In genomic region chr15:103241071-103242018, GRCm38 (mm10) we compare ENCODE assay signal across 8 mouse cellular contexts. TPM values are rescaled to one million over a fixed set of nuclear protein-coding genes. Genes with fewer than 3 reads are reported as not detected.
DNase-seq lines count a peak whose midpoint lies in the region; ATAC-seq and TF ChIP-seq lines count a peak whose summit lies in the region.
"Not testable (repeated sequence)": the region's sequence is repeated elsewhere in the genome, so short reads cannot be mapped to it uniquely, and the experiment has no call there.

No protein-coding gene starts in this region.

- peak overlapping the region; percentile 92 for H3K4me3 ChIP-seq in E14TG2a.4 (replicated peaks; ENCODE audit: low read length)
- H3K4me3 ChIP-seq in cortical plate, adult 2 months (ENCODE audit: insufficient read depth, low read length): peak overlapping the region; percentile 79
- peak overlapping the region; percentile 72 for H3K4me3 ChIP-seq in forebrain, embryonic 16.5 days (replicated peaks; ENCODE audit: low read length)
- H3K4me3 ChIP-seq in hindbrain, embryonic 12.5 days: peak overlapping the region; percentile 66
- H3K4me3 ChIP-seq in kidney, postnatal 0 days (replicated peaks; ENCODE audit: low read depth, low read length): peak overlapping the region; percentile 67
- H3K4me3 ChIP-seq in liver, embryonic 16.5 days (ENCODE audit: low read depth, low read length): peak overlapping the region; percentile 86
- H3K4me3 ChIP-seq in midbrain, embryonic 16.5 days (ENCODE audit: low read depth, low read length): peak overlapping the region; percentile 65
- peak overlapping the region; percentile 71 for H3K4me3 ChIP-seq in stomach, postnatal 0 days (ENCODE audit: low read depth, low read length)

- DNase-seq in kidney, postnatal 0 days (ENCODE audit: low spot score); stomach, postnatal 0 days (ENCODE audit: low spot score): not testable (repeated sequence)

- peak overlapping the region; percentile 71 for H3K9ac ChIP-seq in forebrain, embryonic 16.5 days (replicated peaks; ENCODE audit: low read depth, low read length)
- H3K9ac ChIP-seq in hindbrain, embryonic 12.5 days: peak overlapping the region; percentile 78
- H3K9ac ChIP-seq in kidney, postnatal 0 days (ENCODE audit: low read depth, low read length): peak overlapping the region; percentile 80
- peak overlapping the region; percentile 79 for H3K9ac ChIP-seq in liver, embryonic 16.5 days (ENCODE audit: low read depth, low read length)
- peak overlapping the region; percentile 72 for H3K9ac ChIP-seq in midbrain, embryonic 16.5 days (ENCODE audit: low read depth, low read length)
- peak overlapping the region; percentile 76 for H3K9ac ChIP-seq in stomach, postnatal 0 days (ENCODE audit: low read length)

- H3K4me2 ChIP-seq in forebrain, embryonic 16.5 days (ENCODE audit: low read length): peak overlapping the region; percentile 81
- H3K4me2 ChIP-seq in hindbrain, embryonic 12.5 days (replicated peaks): peak overlapping the region; percentile 86
- H3K4me2 ChIP-seq in kidney, postnatal 0 days (ENCODE audit: low read length): peak overlapping the region; percentile 73
- peak overlapping the region; percentile 77 for H3K4me2 ChIP-seq in liver, embryonic 16.5 days (ENCODE audit: low read depth, low read length)
- H3K4me2 ChIP-seq in midbrain, embryonic 16.5 days (ENCODE audit: low read length): peak overlapping the region; percentile 81
- peak overlapping the region; percentile 61 for H3K4me2 ChIP-seq in stomach, postnatal 0 days (replicated peaks; ENCODE audit: low read depth)

- H3K4me1 ChIP-seq in E14TG2a.4 (replicated peaks; ENCODE audit: low read depth, low read length): peaks cover 51% of the 10 kb centered on the region
- H3K4me1 ChIP-seq in cortical plate, adult 2 months (ENCODE audit: control insufficient read depth, insufficient read depth, low read length); stomach, postnatal 0 days (replicated peaks; ENCODE audit: control insufficient read depth, insufficient read depth): not testable (repeated sequence)
- H3K4me1 ChIP-seq in forebrain, embryonic 16.5 days (replicated peaks; ENCODE audit: control insufficient read depth, insufficient read depth, low read length): peaks cover 38% of the 10 kb centered on the region
- H3K4me1 ChIP-seq in hindbrain, embryonic 12.5 days: peaks cover 40% of the 10 kb centered on the region
- peaks cover 12% of the 10 kb centered on the region for H3K4me1 ChIP-seq in kidney, postnatal 0 days (replicated peaks; ENCODE audit: insufficient read depth, low read length)
- peaks cover 35% of the 10 kb centered on the region for H3K4me1 ChIP-seq in liver, embryonic 16.5 days (ENCODE audit: control insufficient read depth, low read depth, low read length)
- peaks cover 46% of the 10 kb centered on the region for H3K4me1 ChIP-seq in midbrain, embryonic 16.5 days (ENCODE audit: control insufficient read depth, insufficient read depth, low read length)

- not testable (repeated sequence) for H3K27me3 ChIP-seq in E14TG2a.4 (ENCODE audit: insufficient read depth, low read length); forebrain, embryonic 16.5 days (replicated peaks; ENCODE audit: control insufficient read depth, insufficient read depth, low read length); hindbrain, embryonic 12.5 days; kidney, postnatal 0 days (ENCODE audit: insufficient read depth, low read length); liver, embryonic 16.5 days (ENCODE audit: control insufficient read depth, insufficient read depth, low read depth, low read length); midbrain, embryonic 16.5 days (ENCODE audit: control insufficient read depth, insufficient read depth, low read depth, low read length); stomach, postnatal 0 days (ENCODE audit: control insufficient read depth, insufficient read depth, low read length)

- WGBS in forebrain, embryonic 16.5 days: 7% methylated on average over 12 of the region's 12 CpGs
- WGBS in hindbrain, embryonic 12.5 days: 17% methylated on average over 12 of the region's 12 CpGs
- 2% methylated on average over 12 of the region's 12 CpGs for WGBS in kidney, postnatal 0 days
- WGBS in liver, embryonic 16.5 days (ENCODE audit: insufficient replicate concordance): 2% methylated on average over 12 of the region's 12 CpGs
- 5% methylated on average over 11 of the region's 12 CpGs for WGBS in midbrain, embryonic 16.5 days
- 7% methylated on average over 11 of the region's 12 CpGs for WGBS in stomach, postnatal 0 days

- H3K36me3 ChIP-seq in E14TG2a.4 (ENCODE audit: insufficient read depth, low read length): peaks cover 56% of the 10 kb centered on the region
- peaks cover 24% of the 10 kb centered on the region for H3K36me3 ChIP-seq in forebrain, embryonic 16.5 days (ENCODE audit: control insufficient read depth, insufficient read depth)
- peaks cover 43% of the 10 kb centered on the region for H3K36me3 ChIP-seq in hindbrain, embryonic 12.5 days
- peaks cover 29% of the 10 kb centered on the region for H3K36me3 ChIP-seq in kidney, postnatal 0 days (ENCODE audit: insufficient read depth, low read length)
- peaks cover 45% of the 10 kb centered on the region for H3K36me3 ChIP-seq in liver, embryonic 16.5 days (ENCODE audit: control insufficient read depth, insufficient read depth)
- peaks cover 18% of the 10 kb centered on the region for H3K36me3 ChIP-seq in midbrain, embryonic 16.5 days (ENCODE audit: control insufficient read depth, insufficient read depth, low read length)
- H3K36me3 ChIP-seq in stomach, postnatal 0 days (ENCODE audit: control insufficient read depth, insufficient read depth, low read length): peaks cover 13% of the 10 kb centered on the region; the same call in 1 of the 2 replicates

- not testable (repeated sequence) for H3K27ac ChIP-seq in cortical plate, adult 2 months (ENCODE audit: insufficient read depth, low read length)
- H3K27ac ChIP-seq in forebrain, embryonic 16.5 days (ENCODE audit: low read length): peak overlapping the region; percentile 94
- peak overlapping the region; percentile 89 for H3K27ac ChIP-seq in hindbrain, embryonic 12.5 days
- peak overlapping the region; percentile 94 for H3K27ac ChIP-seq in kidney, postnatal 0 days
- H3K27ac ChIP-seq in liver, embryonic 16.5 days (ENCODE audit: low read length): peak overlapping the region; percentile 99
- peak overlapping the region; percentile 93 for H3K27ac ChIP-seq in midbrain, embryonic 16.5 days (ENCODE audit: low read length)
- peak overlapping the region; percentile 96 for H3K27ac ChIP-seq in stomach, postnatal 0 days (replicated peaks)

- H3K9me3 ChIP-seq in E14TG2a.4 (ENCODE audit: low read length); forebrain, embryonic 16.5 days (ENCODE audit: control insufficient read depth, low read length); hindbrain, embryonic 12.5 days (replicated peaks); kidney, postnatal 0 days (replicated peaks; ENCODE audit: low read length); liver, embryonic 16.5 days (replicated peaks; ENCODE audit: control insufficient read depth, low read length); midbrain, embryonic 16.5 days (replicated peaks; ENCODE audit: control insufficient read depth, low read length, poor library complexity, severe bottlenecking); stomach, postnatal 0 days (ENCODE audit: control insufficient read depth, low read length): not testable (repeated sequence)

- TF ChIP-seq POLR2A in cortical plate, adult 2 months (IDR thresholded peaks at IDR 0.05; ENCODE audit: extremely low read depth, insufficient read depth, low read length): not testable (repeated sequence)

- TF ChIP-seq CTCF in E14TG2a.4 (conservative IDR thresholded peaks at IDR 0.05; ENCODE audit: low read length); cortical plate, adult 2 months (IDR thresholded peaks at IDR 0.05; ENCODE audit: extremely low read depth, insufficient read depth, low read length); kidney, postnatal 0 days (IDR thresholded peaks at IDR 0.05; ENCODE audit: low read depth); stomach, postnatal 0 days (IDR thresholded peaks at IDR 0.05; ENCODE audit: low read depth): not testable (repeated sequence)

- ATAC-seq in forebrain, embryonic 16.5 days; hindbrain, embryonic 12.5 days (ENCODE audit: low FRiP score); kidney, postnatal 0 days (replicated peaks; ENCODE audit: low FRiP score, low read depth); liver, embryonic 16.5 days (ENCODE audit: low read depth); midbrain, embryonic 16.5 days; stomach, postnatal 0 days (ENCODE audit: low FRiP score, low TSS enrichment): not testable (repeated sequence)

- TF ChIP-seq EP300 in stomach, postnatal 0 days (optimal IDR thresholded peaks at IDR 0.05): not testable (repeated sequence)

RNA-seq across cellular contexts. Expression of gene Hnrnpa1, which starts 1.1 kb away (rescaled TPM):
- polyA plus RNA-seq in cortical plate, adult 2 months (2012; rRNA removed): 276 and 310 TPM in 2 replicates
- polyA plus RNA-seq in forebrain, embryonic 16.5 days (2015; fragmentation: Nextera tagmentation; extraction: Ambion mirVana): 935 and 1,030 TPM in 2 replicates
- 1,137 and 1,149 TPM in 2 replicates for polyA plus RNA-seq in hindbrain, embryonic 12.5 days (2016; fragmentation: Nextera tagmentation; extraction: Ambion mirVana)
- polyA plus RNA-seq in kidney, postnatal 0 days (2015; fragmentation: Nextera tagmentation; extraction: Ambion mirVana): 705 and 720 TPM in 2 replicates
- polyA plus RNA-seq in liver, embryonic 16.5 days (2015; fragmentation: Nextera tagmentation; extraction: Ambion mirVana): 174 and 193 TPM in 2 replicates
- polyA plus RNA-seq in midbrain, embryonic 16.5 days (2015; fragmentation: Nextera tagmentation; extraction: Ambion mirVana): 630 and 680 TPM in 2 replicates
- 236 and 251 TPM in 2 replicates for polyA plus RNA-seq in stomach, postnatal 0 days (2015; fragmentation: Nextera tagmentation; extraction: Ambion mirVana)

RNA-seq across cellular contexts. Expression of gene Cbx5, which starts 1.7 kb away (rescaled TPM):
- polyA plus RNA-seq in cortical plate, adult 2 months (2012; rRNA removed): 72.1 and 74.4 TPM in 2 replicates
- polyA plus RNA-seq in forebrain, embryonic 16.5 days (2015; fragmentation: Nextera tagmentation; extraction: Ambion mirVana): 132 and 139 TPM in 2 replicates
- polyA plus RNA-seq in hindbrain, embryonic 12.5 days (2016; fragmentation: Nextera tagmentation; extraction: Ambion mirVana): 188 and 190 TPM in 2 replicates
- 62.0 and 68.2 TPM in 2 replicates for polyA plus RNA-seq in kidney, postnatal 0 days (2015; fragmentation: Nextera tagmentation; extraction: Ambion mirVana)
- 40.6 and 45.9 TPM in 2 replicates for polyA plus RNA-seq in liver, embryonic 16.5 days (2015; fragmentation: Nextera tagmentation; extraction: Ambion mirVana)
- 139 and 151 TPM in 2 replicates for polyA plus RNA-seq in midbrain, embryonic 16.5 days (2015; fragmentation: Nextera tagmentation; extraction: Ambion mirVana)
- polyA plus RNA-seq in stomach, postnatal 0 days (2015; fragmentation: Nextera tagmentation; extraction: Ambion mirVana): 23.0 and 26.8 TPM in 2 replicates

RNA-seq across cellular contexts. Expression of gene Nfe2, which starts 16.9 kb away (rescaled TPM):
- polyA plus RNA-seq in cortical plate, adult 2 months (2012; rRNA removed): 0.11 and 0.21 TPM in 2 replicates
- 0.30 and 0.39 TPM in 2 replicates for polyA plus RNA-seq in forebrain, embryonic 16.5 days (2015; fragmentation: Nextera tagmentation; extraction: Ambion mirVana)
- 5.1 and 5.4 TPM in 2 replicates for polyA plus RNA-seq in hindbrain, embryonic 12.5 days (2016; fragmentation: Nextera tagmentation; extraction: Ambion mirVana)
- 1.9 and 2.8 TPM in 2 replicates for polyA plus RNA-seq in kidney, postnatal 0 days (2015; fragmentation: Nextera tagmentation; extraction: Ambion mirVana)
- polyA plus RNA-seq in liver, embryonic 16.5 days (2015; fragmentation: Nextera tagmentation; extraction: Ambion mirVana): 202 and 220 TPM in 2 replicates
- polyA plus RNA-seq in midbrain, embryonic 16.5 days (2015; fragmentation: Nextera tagmentation; extraction: Ambion mirVana): 0.52 and 0.68 TPM in 2 replicates
- polyA plus RNA-seq in stomach, postnatal 0 days (2015; fragmentation: Nextera tagmentation; extraction: Ambion mirVana): 0.50 and 0.70 TPM in 2 replicates

RNA-seq across cellular contexts. Expression of gene Copz1, which starts 31.2 kb away (rescaled TPM):
- 140 and 148 TPM in 2 replicates for polyA plus RNA-seq in cortical plate, adult 2 months (2012; rRNA removed)
- 221 TPM in 2 replicates for polyA plus RNA-seq in forebrain, embryonic 16.5 days (2015; fragmentation: Nextera tagmentation; extraction: Ambion mirVana)
- 235 and 247 TPM in 2 replicates for polyA plus RNA-seq in hindbrain, embryonic 12.5 days (2016; fragmentation: Nextera tagmentation; extraction: Ambion mirVana)
- polyA plus RNA-seq in kidney, postnatal 0 days (2015; fragmentation: Nextera tagmentation; extraction: Ambion mirVana): 237 and 263 TPM in 2 replicates
- 194 TPM in 2 replicates for polyA plus RNA-seq in liver, embryonic 16.5 days (2015; fragmentation: Nextera tagmentation; extraction: Ambion mirVana)
- polyA plus RNA-seq in midbrain, embryonic 16.5 days (2015; fragmentation: Nextera tagmentation; extraction: Ambion mirVana): 200 and 205 TPM in 2 replicates
- polyA plus RNA-seq in stomach, postnatal 0 days (2015; fragmentation: Nextera tagmentation; extraction: Ambion mirVana): 159 and 168 TPM in 2 replicates

Comparison
In these comparisons a context has a peak if more than half of its experiments do, and no peak if none do; other contexts are left out.
1. RNA of gene Nfe2, which starts 16.9 kb away (polyA plus RNA-seq): 202 to 220 TPM in liver, embryonic 16.5 days; 5.1 to 5.4 TPM in hindbrain, embryonic 12.5 days, 1.9 to 2.8 TPM in kidney, postnatal 0 days, 0.52 to 0.68 TPM in midbrain, embryonic 16.5 days, 0.50 to 0.70 TPM in stomach, postnatal 0 days, 0.30 to 0.39 TPM in forebrain, embryonic 16.5 days and 0.11 to 0.21 TPM in cortical plate, adult 2 months; every median in the first group is over 10 times any median in the second.
2. Peak in every context shown above with its lines, with median percentiles within 50 percentile points of each other: H3K4me3 ChIP-seq, H3K4me2 ChIP-seq and H3K9ac ChIP-seq.